Comparison of ENCODE assay signal across 8 mouse cellular contexts in the genomic region with DNA sequence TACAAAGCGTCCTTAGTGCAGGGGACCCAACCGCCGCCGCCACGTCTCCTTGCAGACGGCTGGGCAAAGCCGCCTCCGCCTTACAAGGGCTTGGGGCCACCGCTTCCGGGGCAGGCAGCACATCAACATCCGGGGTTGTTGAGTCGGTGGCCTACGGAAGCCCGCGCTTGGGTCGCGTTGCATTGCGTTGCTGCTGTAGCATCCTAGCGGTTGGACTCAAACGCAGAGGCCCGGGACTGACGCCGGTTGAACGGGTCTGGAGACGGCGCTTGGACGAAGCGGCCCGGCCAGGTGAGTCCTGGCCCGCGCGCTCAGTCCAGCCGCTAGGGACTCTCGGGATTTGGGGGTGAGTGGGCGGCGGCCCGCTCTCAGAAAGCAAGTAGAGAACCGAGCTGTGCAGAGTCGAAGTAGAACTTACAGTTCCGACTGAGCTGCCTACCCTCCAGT. TPM values are rescaled to one million over a fixed set of nuclear protein-coding genes. Genes with fewer than 3 reads are reported as not detected.
DNase-seq lines count a peak whose midpoint lies in the region; ATAC-seq and TF ChIP-seq lines count a peak whose summit lies in the region.

Erlec1 (minus strand) TSS at position 57 of the 447 bp plus-strand sequence.

- H3K36me3 ChIP-seq in forebrain, embryonic 10.5 days (replicated peaks): peaks cover 54% of the 10 kb centered on the region
- H3K36me3 ChIP-seq in heart, embryonic 15.5 days: peaks cover 29% of the 10 kb centered on the region
- H3K36me3 ChIP-seq in liver, embryonic 14.5 days (replicated peaks; ENCODE audit: control insufficient read depth, insufficient read depth, low read depth): peaks cover 17% of the 10 kb centered on the region
- no peaks in the 10 kb centered on the region for H3K36me3 ChIP-seq in neural tube, embryonic 11.5 days (ENCODE audit: control insufficient read depth, insufficient read depth, low read length)
- H3K36me3 ChIP-seq in stomach, postnatal 0 days (ENCODE audit: control insufficient read depth, insufficient read depth, low read length): 0 out of 2 replicates have a peak, but pooled peaks cover 3% of the 10 kb centered on the region

- H3K9me3 ChIP-seq in forebrain, embryonic 10.5 days: peaks cover 30% of the 10 kb centered on the region
- no peaks in the 10 kb centered on the region for H3K9me3 ChIP-seq in heart, embryonic 15.5 days (replicated peaks)
- no peaks in the 10 kb centered on the region for H3K9me3 ChIP-seq in liver, embryonic 14.5 days (ENCODE audit: control insufficient read depth, low read length)
- peaks cover 3% of the 10 kb centered on the region; the same call in 1 of the 2 replicates for H3K9me3 ChIP-seq in neural tube, embryonic 11.5 days (ENCODE audit: control insufficient read depth, low read length)
- no peaks in the 10 kb centered on the region for H3K9me3 ChIP-seq in stomach, postnatal 0 days (ENCODE audit: control insufficient read depth, low read length)

- under 1% methylated on average over 40 of the region's 40 CpGs for WGBS in forebrain, embryonic 10.5 days
- whole genome bisulfite sequencing in heart, embryonic 15.5 days: under 1% methylated on average over 40 of the region's 40 CpGs
- WGBS in liver, embryonic 14.5 days (ENCODE audit: insufficient replicate concordance): 1% methylated on average over 40 of the region's 40 CpGs
- under 1% methylated on average over 40 of the region's 40 CpGs for WGBS in neural tube, embryonic 11.5 days
- WGBS in stomach, postnatal 0 days: under 1% methylated on average over 40 of the region's 40 CpGs

- peak; percentile 46 for TF ChIP-seq CTCF in liver, embryonic 14.5 days (IDR thresholded peaks at IDR 0.05; ENCODE audit: low read depth)
- TF ChIP-seq CTCF in stomach, postnatal 0 days (IDR thresholded peaks at IDR 0.05; ENCODE audit: low read depth): peak; percentile 46

- H3K4me3 ChIP-seq in forebrain, embryonic 10.5 days: peak within 1 kb of the TSS; percentile 85
- peak within 1 kb of the TSS; percentile 96 for H3K4me3 ChIP-seq in heart, embryonic 15.5 days
- peak within 1 kb of the TSS; percentile 85 to 87 for H3K4me3 ChIP-seq in liver, embryonic 14.5 days (ENCODE audit: insufficient read depth in 1 of 2, low read depth in 2 of 2, low read length in 2 of 2)
- peak within 1 kb of the TSS; percentile 65 for H3K4me3 ChIP-seq in neural tube, embryonic 11.5 days (ENCODE audit: low read depth, low read length)
- peak within 1 kb of the TSS; percentile 78 for H3K4me3 ChIP-seq in stomach, postnatal 0 days (ENCODE audit: low read depth, low read length)

- peak within 1 kb of the TSS; percentile 71 for H3K4me2 ChIP-seq in heart, embryonic 15.5 days
- H3K4me2 ChIP-seq in liver, embryonic 14.5 days (ENCODE audit: low read depth): peak within 1 kb of the TSS; percentile 85
- peak within 1 kb of the TSS; percentile 68 for H3K4me2 ChIP-seq in neural tube, embryonic 11.5 days (ENCODE audit: low read depth)
- peak within 1 kb of the TSS; percentile 69 for H3K4me2 ChIP-seq in stomach, postnatal 0 days (replicated peaks; ENCODE audit: low read depth)

- H3K9ac ChIP-seq in heart, embryonic 15.5 days: peak within 1 kb of the TSS; percentile 92
- H3K9ac ChIP-seq in liver, embryonic 14.5 days (replicated peaks): peak within 1 kb of the TSS; percentile 94
- H3K9ac ChIP-seq in neural tube, embryonic 11.5 days (ENCODE audit: low read length): peak within 1 kb of the TSS; percentile 81
- H3K9ac ChIP-seq in stomach, postnatal 0 days (ENCODE audit: low read length): peak within 1 kb of the TSS; percentile 80

- ATAC-seq in heart, embryonic 15.5 days (replicated peaks; ENCODE audit: insufficient number of reproducible peaks, insufficient read depth, low FRiP score, low read depth): peak; percentile 96
- peak; percentile 92 for ATAC-seq in liver, embryonic 14.5 days (ENCODE audit: insufficient read depth)
- peak; percentile 99 for ATAC-seq in neural tube, embryonic 11.5 days (ENCODE audit: insufficient read depth, low FRiP score, low TSS enrichment)
- peak; percentile 99 for ATAC-seq in stomach, postnatal 0 days (ENCODE audit: low FRiP score, low TSS enrichment)

- H3K27me3 ChIP-seq in forebrain, embryonic 10.5 days (ENCODE audit: poor library complexity, severe bottlenecking): no peaks in the 10 kb centered on the region
- no peaks in the 10 kb centered on the region for H3K27me3 ChIP-seq in heart, embryonic 15.5 days
- H3K27me3 ChIP-seq in liver, embryonic 14.5 days (ENCODE audit: control insufficient read depth, insufficient read depth, low read length): no peaks in the 10 kb centered on the region
- no peaks in the 10 kb centered on the region for H3K27me3 ChIP-seq in neural tube, embryonic 11.5 days (ENCODE audit: control insufficient read depth, insufficient read depth, low read length)
- no peaks in the 10 kb centered on the region for H3K27me3 ChIP-seq in stomach, postnatal 0 days (ENCODE audit: control insufficient read depth, insufficient read depth, low read length)

- peaks cover 17% of the 10 kb centered on the region for H3K4me1 ChIP-seq in forebrain, embryonic 10.5 days
- H3K4me1 ChIP-seq in heart, embryonic 15.5 days (replicated peaks): peaks cover 11% of the 10 kb centered on the region
- peaks cover 2 to 9% of the 10 kb centered on the region in 2 experiments; a peak in 3 of 4 replicates for H3K4me1 ChIP-seq in liver, embryonic 14.5 days (replicated peaks; ENCODE audit: control insufficient read depth in 2 of 2, insufficient read depth in 2 of 2, low read length in 1 of 2)
- no peaks in the 10 kb centered on the region for H3K4me1 ChIP-seq in neural tube, embryonic 11.5 days (ENCODE audit: control insufficient read depth, insufficient read depth, low read length)
- H3K4me1 ChIP-seq in stomach, postnatal 0 days (replicated peaks; ENCODE audit: control insufficient read depth, insufficient read depth): no peaks in the 10 kb centered on the region

- DNase-seq in CD8-positive naive resting alpha-beta T cell, adult 2 months (ENCODE audit: low read depth in 2 of 2, low spot score in 2 of 2): peak; percentile 80 to 81
- DNase-seq in c-Kit-positive CD71-negative TER-119-negative erythroid progenitor cells, embryonic 14.5 days (ENCODE audit: low read depth): peak; percentile 69
- peak; percentile 89 for DNase-seq in forebrain, embryonic 10.5 days (ENCODE audit: extremely low spot score, low spot score)
- peak; percentile 88 to 95 for DNase-seq in kidney, postnatal 25 days
- DNase-seq in liver, embryonic 14.5 days (ENCODE audit: low read depth in 3 of 3, low spot score in 3 of 3): peak; percentile 71 to 74 (median 74)
- peak; percentile 90 for DNase-seq in neural tube, embryonic 11.5 days (ENCODE audit: low spot score)
- DNase-seq in stomach, postnatal 0 days (ENCODE audit: low spot score): peak; percentile 90

- peak within 1 kb of the TSS; percentile 92 for H3K27ac ChIP-seq in forebrain, embryonic 10.5 days
- peak within 1 kb of the TSS; percentile 89 for H3K27ac ChIP-seq in heart, embryonic 15.5 days
- peak within 1 kb of the TSS; percentile 75 for H3K27ac ChIP-seq in liver, embryonic 14.5 days
- peak within 1 kb of the TSS; percentile 36; the same call in 1 of the 2 replicates for H3K27ac ChIP-seq in neural tube, embryonic 11.5 days (ENCODE audit: low read depth, low read length)
- peak within 1 kb of the TSS; percentile 89 for H3K27ac ChIP-seq in stomach, postnatal 0 days (replicated peaks)

- TF ChIP-seq EP300 in liver, embryonic 14.5 days (IDR thresholded peaks at IDR 0.05; ENCODE audit: low read depth): no peak
- no peak for TF ChIP-seq EP300 in stomach, postnatal 0 days (optimal IDR thresholded peaks at IDR 0.05)

RNA-seq across cellular contexts. Expression of gene Erlec1, which starts in this region (rescaled TPM):
- 7.8 and 8.4 TPM in 2 replicates for polyA plus RNA-seq in forebrain, embryonic 10.5 days (2016; fragmentation: Nextera tagmentation; extraction: Ambion mirVana)
- 8.5 and 9.0 TPM in 2 replicates for polyA plus RNA-seq in heart, embryonic 15.5 days (2015; fragmentation: Nextera tagmentation; extraction: Ambion mirVana)
- 5.7 and 9.2 TPM in 2 replicates for polyA plus RNA-seq in liver, embryonic 14.5 days (2012; rRNA removed)
- 6.2 and 6.7 TPM in 2 replicates for polyA plus RNA-seq in liver, embryonic 14.5 days (2014; fragmentation: Nextera tagmentation; extraction: Ambion mirVana)
- polyA plus RNA-seq in neural tube, embryonic 11.5 days (2014; fragmentation: Nextera tagmentation; extraction: Ambion mirVana): 10.4 and 10.7 TPM in 2 replicates
- polyA plus RNA-seq in stomach, postnatal 0 days (2015; fragmentation: Nextera tagmentation; extraction: Ambion mirVana): 11.4 and 12.1 TPM in 2 replicates

Comparison
In these comparisons a context has a peak if more than half of its experiments do, and no peak if none do; other contexts are left out.
1. Peak in every context shown above with its lines: DNase-seq, ATAC-seq, H3K4me3 ChIP-seq and H3K27ac ChIP-seq.
2. H3K27ac ChIP-seq: peak in every context shown above with its lines; median percentile 92 in forebrain, embryonic 10.5 days; 89 in heart, embryonic 15.5 days; 89 in stomach, postnatal 0 days; 75 in liver, embryonic 14.5 days; 36 in neural tube, embryonic 11.5 days.